Mouse (Mus musculus) thymus, adult 2 months (tissue): ENCODE measurements around the gene Syt12. TPM values are rescaled to one million over a fixed set of nuclear protein-coding genes. Genes with fewer than 3 reads are reported as not detected.

Experiments used
- DNase-seq: peaks from one replicate; pipeline ENCODE4 v3.0.0; 2021
- H3K27ac ChIP-seq: fragments of 200-500 bp; 2 replicates; pipeline ENCODE4 v1.5.1; 2012; ENCODE audit warnings: low read length, control low read depth; ENCODE audit not compliant: control insufficient read depth, insufficient read depth
- H3K27me3 ChIP-seq: fragments of 200-500 bp; 2 replicates; pipeline ENCODE4 v1.6.1; 2012; ENCODE audit warnings: mild to moderate bottlenecking, low read length, moderate library complexity, mixed read lengths; ENCODE audit not compliant: control insufficient read depth, insufficient read depth
- H3K36me3 ChIP-seq: fragments of 200-500 bp; 2 replicates; pipeline ENCODE4 v1.6.1; 2012; ENCODE audit warnings: mild to moderate bottlenecking, low read length, moderate library complexity; ENCODE audit not compliant: control insufficient read depth, insufficient read depth
- H3K4me1 ChIP-seq: fragments of 200-500 bp; replicated peaks from 2 replicates; pipeline ENCODE4 v1.6.1; 2012; ENCODE audit warnings: low read length; ENCODE audit not compliant: control insufficient read depth, insufficient read depth
- H3K4me3 ChIP-seq: fragments of 200-500 bp; 2 replicates; pipeline ENCODE4 v1.5.1; 2012; ENCODE audit warnings: mild to moderate bottlenecking, low read length, control low read depth, moderate library complexity; ENCODE audit not compliant: control insufficient read depth, insufficient read depth
- CTCF ChIP-seq: fragments of 200-500 bp; IDR thresholded peaks from 2 replicates; pipeline ENCODE4 v1.5.1; 2012; ENCODE audit warnings: mild to moderate bottlenecking, control low read depth, low read length, moderate library complexity, borderline replicate concordance; ENCODE audit not compliant: control insufficient read depth, poor library complexity, insufficient read depth; ENCODE audit errors: extremely low read depth
- POLR2A ChIP-seq: fragments of 200-500 bp; IDR thresholded peaks from 2 replicates; pipeline ENCODE4 v1.6.1; 2012; ENCODE audit warnings: mild to moderate bottlenecking, low read length, control low read depth, moderate library complexity; ENCODE audit not compliant: control insufficient read depth, poor library complexity, insufficient read depth; ENCODE audit errors: extremely low read depth
- WGBS: fragments of 180-500 bp; shearing (Covaris S2); methylation state at CpG from one replicate; pipeline ENCODE4 v1.1.7; 2018; 5-methylcytosine and 5-hydroxymethylcytosine counted together
- polyA plus RNA-seq: library from polyadenylated mRNA; depleted of rRNA; stranded (reverse); fragments of >200 nt; gene quantifications from 2 replicates; pipeline ENCODE4 v1.2.3, GENCODE M21; 2012; rRNA removed

Syt12 gene
- polyA plus RNA-seq, 1 experiment = 1.6 TPM

DNA sequence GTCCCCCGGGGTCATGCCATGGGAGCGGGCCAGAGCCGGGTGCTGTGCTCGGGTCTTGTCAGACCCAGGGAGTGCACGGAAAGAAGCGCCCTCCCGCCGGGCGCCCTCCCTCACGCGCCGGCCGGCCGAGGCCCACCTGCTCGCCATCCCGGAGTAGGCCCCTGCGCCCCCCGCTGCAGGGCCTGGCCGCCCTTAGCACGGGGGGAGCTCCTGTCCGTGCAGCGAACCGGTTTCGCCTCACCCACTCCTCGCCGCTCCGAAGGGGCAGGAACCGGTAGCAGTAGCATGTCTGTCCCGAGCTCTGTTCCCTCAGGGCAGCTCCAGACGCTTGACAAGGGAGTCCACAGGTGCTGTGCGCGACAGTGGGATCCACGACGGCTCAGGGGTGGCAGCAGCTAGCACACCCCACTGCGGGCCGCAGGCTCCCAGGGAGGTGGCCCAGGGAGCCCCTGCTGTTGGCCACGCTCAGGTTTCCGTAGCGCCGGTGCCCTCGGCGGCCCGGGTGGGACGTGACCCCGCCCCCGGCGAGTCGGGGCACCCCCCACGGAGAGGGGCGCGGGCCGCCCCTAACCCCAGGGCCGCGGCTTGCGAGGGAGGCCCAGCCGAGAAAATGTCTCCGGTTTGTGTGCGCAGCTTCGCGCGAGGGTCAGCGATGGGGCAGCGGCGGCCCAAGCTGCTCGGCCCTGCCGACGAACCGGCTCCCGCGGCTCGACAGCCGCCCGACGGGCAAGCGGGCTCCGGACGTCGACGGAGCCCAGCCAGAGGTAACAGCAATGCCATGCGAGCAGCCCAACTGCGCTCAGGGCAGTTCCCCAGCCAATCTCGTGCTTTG, 79.2 kb downstream of the Syt12 start, which contains the start of gene Kdm2a:
TSS of gene Kdm2a (minus strand) at position 488 of the 832 bp plus-strand sequence.
- H3K27ac ChIP-seq = no peak within 1 kb of the TSS
- TF ChIP-seq CTCF = no peak
- TF ChIP-seq POLR2A = no peak
- H3K36me3 ChIP-seq = no peaks in the 10 kb centered on the region; the same call in 1 of the 2 replicates
- H3K4me1 ChIP-seq = peaks cover 7% of the 10 kb centered on the region
- peak within 1 kb of the TSS; percentile 73 for H3K4me3 ChIP-seq
- WGBS = 8% methylated on average over 82 of the region's 82 CpGs
- peak; percentile 61 for DNase-seq
- H3K27me3 ChIP-seq = no peaks in the 10 kb centered on the region

DNA sequence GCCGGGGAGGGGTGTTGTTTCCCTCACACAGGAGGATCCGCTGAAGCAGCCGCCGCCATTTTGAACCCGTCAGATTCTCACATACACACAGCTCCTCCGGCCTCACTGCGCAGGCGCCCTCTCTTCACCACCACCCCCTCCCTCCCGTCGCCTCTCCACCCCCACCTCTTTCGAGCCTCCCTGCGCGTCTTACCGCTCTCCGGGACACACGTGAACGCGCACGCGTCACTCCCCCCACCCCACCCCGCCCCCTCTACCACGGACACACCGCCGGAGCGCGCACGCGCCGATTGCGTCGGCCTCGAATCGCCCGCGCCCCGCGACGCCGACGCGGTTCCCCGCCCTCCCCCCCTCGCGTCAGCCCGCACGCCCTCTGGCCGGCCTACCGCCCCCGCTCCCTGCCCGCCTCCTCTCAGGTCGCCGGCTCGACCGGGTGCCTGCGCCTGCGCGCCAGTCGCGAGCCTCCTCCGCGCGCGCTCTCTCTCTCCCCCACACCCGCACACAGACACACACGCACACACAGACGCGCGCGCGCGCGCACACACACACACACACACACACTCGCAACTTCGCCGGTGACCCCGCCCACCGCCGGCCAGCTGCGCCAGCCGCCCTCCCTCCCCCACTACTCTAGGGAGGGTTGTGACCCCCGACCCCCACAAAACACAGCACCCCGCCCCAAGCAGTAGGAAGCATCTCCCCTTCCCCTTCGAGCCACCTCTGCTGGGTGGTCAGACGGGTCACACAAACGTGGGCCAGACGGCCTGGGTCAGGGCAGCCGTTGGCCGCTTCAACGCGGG, 80.0 kb downstream of the Syt12 start:
- TF ChIP-seq POLR2A = peak; percentile 42; the same call in 1 of the 2 replicates
- no peak for TF ChIP-seq CTCF
- no peaks in the 10 kb centered on the region for H3K27me3 ChIP-seq
- peak overlapping the region; percentile 99 for H3K4me3 ChIP-seq
- H3K27ac ChIP-seq = peak overlapping the region; percentile 19; the same call in 1 of the 2 replicates
- peaks cover 7% of the 10 kb centered on the region for H3K4me1 ChIP-seq
- DNase-seq = peak; percentile 95
- WGBS = under 1% methylated on average over 55 of the region's 90 CpGs
- no peaks in the 10 kb centered on the region; the same call in 1 of the 2 replicates for H3K36me3 ChIP-seq

GRCm38 (mm10) chr19:4396081-4396997, 80.9 kb downstream of the Syt12 start:
- WGBS = under 1% methylated on average over 80 of the region's 80 CpGs
- H3K27me3 ChIP-seq = no peaks in the 10 kb centered on the region
- TF ChIP-seq POLR2A (no peak), CTCF (no peak)
- DNase-seq = peak; percentile 40
- H3K36me3 ChIP-seq = peaks cover 4% of the 10 kb centered on the region; the same call in 1 of the 2 replicates
- peak overlapping the region; percentile 19 for H3K27ac ChIP-seq
- peak overlapping the region; percentile 99 for H3K4me3 ChIP-seq
- peaks cover 7% of the 10 kb centered on the region for H3K4me1 ChIP-seq

Other genes with a start within 250 kb of the Syt12 start
- gene Pold4, start 245.5 kb downstream of the Syt12 start, polyA plus RNA-seq = 104 and 117 TPM in 2 replicates
- 72.7 and 94.1 TPM in 2 replicates for gene Ssh3, start 208.3 kb downstream of the Syt12 start, polyA plus RNA-seq
- 56.0 and 61.4 TPM in 2 replicates for gene Ankrd13d, start 194.3 kb downstream of the Syt12 start, polyA plus RNA-seq
- 515 and 528 TPM in 2 replicates for gene Grk2, start 171.2 kb downstream of the Syt12 start, polyA plus RNA-seq
- 194 and 210 TPM in 2 replicates for gene Kdm2a, start 79.2 kb downstream of the Syt12 start, polyA plus RNA-seq
- gene Rhod, start 38.0 kb downstream of the Syt12 start, polyA plus RNA-seq = 2.6 and 2.9 TPM in 2 replicates
- 0.90 and 1.2 TPM in 2 replicates for gene 2010003K11Rik, start 21.1 kb upstream of the Syt12 start, polyA plus RNA-seq
- gene Pcx, start 33.0 kb upstream of the Syt12 start, polyA plus RNA-seq = 41.9 and 52.9 TPM in 2 replicates
- 17.3 and 18.1 TPM in 2 replicates for gene Lrfn4, start 138.2 kb upstream of the Syt12 start, polyA plus RNA-seq
- 151 and 163 TPM in 2 replicates for gene Rce1, start 148.2 kb upstream of the Syt12 start, polyA plus RNA-seq
- 0.04 and 1.1 TPM in 2 replicates for gene Gm960, start 221.2 kb upstream of the Syt12 start, polyA plus RNA-seq
- gene Sptbn2, start 233.7 kb upstream of the Syt12 start, polyA plus RNA-seq = 0.23 and 0.26 TPM in 2 replicates